Mouse (Mus musculus) kidney, adult 11 months (tissue): Measurements from ENCODE around the gene Bace2.

Experiments
- DNase-seq: peaks from one replicate; pipeline ENCODE4 v3.0.0; 2022

Gene Bace2

DNA sequence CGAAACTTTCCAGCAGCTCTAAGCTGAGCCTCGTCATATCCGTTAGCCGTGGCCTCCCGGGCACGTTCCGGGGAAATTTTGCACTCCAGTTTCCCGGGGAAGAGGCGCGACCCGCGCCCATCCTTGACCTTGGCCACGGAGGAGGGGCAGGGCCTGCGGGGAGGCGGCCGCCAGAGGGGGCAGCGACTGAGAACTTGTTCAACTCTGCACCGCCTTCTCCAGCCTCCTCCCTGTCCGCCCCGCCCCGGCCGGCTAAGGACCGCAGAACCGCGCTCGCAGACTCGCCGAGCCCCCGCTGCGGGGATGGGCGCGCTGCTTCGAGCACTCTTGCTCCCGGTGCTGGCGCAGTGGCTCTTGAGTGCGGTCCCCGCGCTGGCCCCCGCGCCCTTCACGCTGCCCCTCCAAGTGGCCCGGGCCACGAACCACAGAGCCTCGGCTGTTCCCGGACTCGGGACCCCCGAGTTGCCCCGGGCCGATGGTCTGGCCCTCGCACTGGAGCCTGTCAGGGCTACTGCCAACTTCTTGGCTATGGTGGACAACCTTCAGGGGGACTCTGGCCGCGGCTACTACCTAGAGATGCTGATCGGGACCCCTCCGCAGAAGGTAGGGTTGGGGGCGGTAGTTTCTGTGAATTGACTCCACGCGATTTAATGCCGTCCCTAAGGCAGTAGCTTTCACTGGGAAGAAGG lies at the start of gene Bace2:
Bace2 (plus strand) TSS at position 244 of the 689 bp plus-strand sequence.
- DNase-seq = peak; percentile 75

DNA sequence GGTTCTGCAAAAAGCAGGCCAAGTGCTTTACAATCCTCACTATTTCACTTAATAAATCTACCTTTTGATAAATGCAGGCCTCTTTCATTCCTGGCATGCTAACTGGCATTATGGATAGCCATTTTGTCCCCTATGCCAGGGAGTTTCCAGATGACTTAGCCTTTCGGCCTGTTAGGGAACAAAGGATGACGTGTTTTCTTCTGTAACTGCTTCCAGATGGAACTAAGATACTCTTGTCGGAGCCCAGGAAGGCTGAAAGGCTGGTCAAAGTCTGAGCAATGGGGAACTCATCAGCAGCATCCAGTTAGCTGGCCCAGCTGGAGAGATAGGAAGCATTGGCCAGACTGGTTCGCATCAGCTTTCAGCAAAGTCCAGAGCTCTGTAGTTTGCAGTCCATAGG lies 48.9 kb upstream of the Bace2 start:
- DNase-seq = no peak

DNA sequence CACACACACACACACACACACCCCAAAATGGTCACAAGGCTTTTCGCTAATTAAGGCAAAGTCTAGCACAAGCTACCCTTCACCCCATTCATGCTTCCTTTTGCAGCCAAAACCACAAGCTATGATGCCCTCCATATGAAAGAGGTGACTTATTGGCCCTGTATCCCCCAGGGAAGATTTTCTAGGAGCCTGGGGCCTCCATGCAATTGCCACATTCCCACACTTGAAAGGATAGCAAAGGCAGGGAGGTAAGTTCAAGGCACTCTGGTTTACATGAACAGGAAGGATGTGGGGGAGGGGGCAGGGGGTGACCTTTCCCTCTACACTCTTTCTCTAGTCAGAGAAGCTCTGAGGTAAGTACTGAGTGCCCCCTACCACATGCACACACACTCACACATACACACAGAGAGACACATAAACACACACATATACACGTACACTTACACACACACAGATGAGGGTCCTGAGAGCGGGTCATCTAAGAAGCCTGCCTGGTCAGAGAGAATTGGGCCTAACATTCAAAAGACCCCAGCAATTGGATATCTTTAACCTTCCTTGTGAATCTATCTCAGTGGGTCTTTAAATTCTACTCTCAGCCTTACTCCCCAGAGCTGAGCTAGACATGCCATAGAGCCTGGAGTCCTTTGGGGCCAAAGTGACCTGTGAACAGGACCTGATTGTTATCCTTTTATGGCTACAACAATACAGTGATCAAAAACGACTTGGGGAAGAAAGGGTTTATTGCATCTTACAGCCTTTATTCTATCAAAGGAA lies 46.6 kb upstream of the Bace2 start:
- no peak for DNase-seq

DNA sequence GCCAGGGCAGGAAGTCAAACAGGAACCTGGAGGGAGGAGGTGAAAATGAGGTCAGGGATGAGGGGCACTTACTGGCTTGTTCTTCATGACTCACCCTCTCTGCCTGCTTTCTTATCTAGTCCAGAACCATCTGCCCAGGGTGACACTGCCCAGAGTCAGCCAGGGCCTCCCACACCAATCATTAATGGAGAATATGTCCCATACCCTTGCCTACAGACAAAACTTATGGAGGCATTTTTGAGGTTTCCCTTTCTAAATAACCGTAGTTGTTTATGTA lies 46.0 kb upstream of the Bace2 start:
- no peak for DNase-seq

DNA sequence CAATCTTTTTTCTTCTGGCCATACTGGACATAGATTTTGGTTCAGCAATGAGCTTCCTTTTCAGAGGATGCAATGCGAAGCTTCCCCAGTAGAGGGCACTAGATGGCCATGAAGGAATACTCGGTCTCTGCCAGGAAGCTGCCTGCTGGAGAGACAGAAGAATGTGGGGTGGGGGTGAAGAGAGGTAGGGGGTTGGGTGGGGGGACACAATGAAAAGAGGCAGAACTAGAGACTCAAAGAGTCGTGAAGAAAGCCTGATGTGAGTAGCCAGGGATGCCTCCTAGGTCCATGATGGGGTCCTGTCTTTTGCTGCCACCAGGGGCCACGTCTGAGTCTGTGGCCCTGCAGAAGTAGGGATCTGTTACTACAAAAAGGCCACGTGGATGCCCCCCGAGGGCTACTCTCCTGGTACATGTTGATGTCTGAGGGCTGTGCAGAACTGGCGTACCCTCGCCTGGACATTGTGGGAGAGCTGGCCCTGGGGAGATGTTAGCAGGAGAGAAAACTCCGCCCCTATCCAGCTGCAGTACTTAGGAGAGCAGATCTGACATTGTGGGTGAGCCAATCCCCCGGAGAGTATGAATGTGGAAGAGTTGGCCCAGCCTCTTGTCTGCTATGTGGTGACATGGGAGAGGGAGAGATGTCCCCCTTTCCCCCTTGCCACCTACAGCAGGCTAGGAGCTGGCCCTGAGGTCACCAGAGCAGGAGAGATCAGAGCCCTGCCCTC lies 43.4 kb upstream of the Bace2 start:
- peak; percentile 19 for DNase-seq

DNA sequence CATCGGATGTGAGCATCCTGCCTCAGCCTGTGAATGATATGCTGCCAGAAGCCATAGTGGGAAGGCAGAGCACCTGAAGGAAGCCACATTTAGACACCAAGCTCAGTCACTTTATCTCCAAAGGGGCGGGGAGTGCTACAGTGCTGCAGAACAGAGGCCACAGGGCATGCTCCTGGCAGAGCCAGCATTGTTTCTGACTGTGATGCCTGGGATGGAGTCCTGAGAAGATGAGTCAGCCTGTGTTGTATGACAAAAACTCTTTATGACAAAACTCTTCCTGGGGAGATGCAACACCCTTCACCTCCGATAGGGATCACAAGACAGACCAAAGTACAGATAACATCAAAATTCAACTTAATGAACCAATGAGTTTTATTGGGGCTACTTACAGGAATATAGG lies 35.0 kb upstream of the Bace2 start:
- no peak for DNase-seq

DNA sequence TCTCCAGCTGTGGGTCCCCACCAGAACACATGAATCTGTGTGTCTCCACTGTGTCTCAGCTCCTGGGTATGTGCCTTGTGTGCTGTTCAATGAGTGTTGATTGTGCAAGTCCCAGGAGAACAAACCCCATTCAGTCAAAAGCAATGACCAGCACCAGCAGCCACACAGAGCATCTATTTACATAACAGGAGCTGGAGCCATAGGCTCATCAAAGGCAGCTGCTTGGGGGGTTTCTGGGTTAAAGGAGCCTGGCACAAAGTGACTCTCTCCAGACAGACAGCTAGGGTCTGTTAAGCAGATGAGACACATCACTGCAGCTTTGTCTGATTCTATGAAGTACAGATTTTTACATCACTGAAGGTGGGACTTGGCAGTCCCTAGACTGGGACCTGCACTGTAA lies 33.9 kb upstream of the Bace2 start:
- DNase-seq = no peak

DNA sequence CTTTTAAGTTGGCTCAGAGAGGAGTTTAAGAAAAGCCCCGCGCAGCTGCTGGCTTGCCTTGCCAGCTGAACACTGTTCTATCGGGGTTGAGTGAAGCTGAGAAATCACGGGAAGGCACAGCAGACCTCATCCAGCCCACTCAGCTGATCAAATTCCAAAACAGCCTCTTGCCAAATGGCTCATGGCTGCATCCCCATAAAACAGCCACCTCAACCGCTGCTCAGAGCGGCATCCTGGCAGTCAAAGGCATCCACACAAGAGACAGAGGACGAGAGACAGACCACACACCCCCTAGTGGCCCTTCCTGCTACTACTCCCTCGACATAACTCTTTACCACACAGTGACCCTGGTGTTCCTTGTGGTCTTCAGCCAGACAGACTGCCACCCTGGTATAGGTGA lies 30.6 kb upstream of the Bace2 start:
- no peak for DNase-seq

DNA sequence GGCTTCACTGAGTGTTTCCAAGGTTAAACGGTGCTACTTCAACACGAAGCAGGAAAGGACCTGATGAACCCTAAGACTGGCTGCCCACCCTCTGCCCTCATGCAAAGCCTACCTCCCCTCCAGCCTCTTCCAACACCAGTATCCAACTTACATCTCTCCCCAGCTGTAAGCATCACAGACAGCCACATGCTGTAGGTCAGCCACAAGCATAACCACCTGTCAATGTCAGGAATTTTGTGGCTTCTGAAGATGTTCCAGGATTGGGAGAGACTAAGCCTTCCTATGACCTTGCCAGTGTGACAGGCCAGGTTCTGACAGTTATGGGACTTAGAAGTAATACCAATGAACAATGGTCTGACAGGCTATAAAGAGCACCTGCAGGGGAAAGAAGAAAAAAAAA lies 27.9 kb upstream of the Bace2 start:
- DNase-seq = no peak

DNA sequence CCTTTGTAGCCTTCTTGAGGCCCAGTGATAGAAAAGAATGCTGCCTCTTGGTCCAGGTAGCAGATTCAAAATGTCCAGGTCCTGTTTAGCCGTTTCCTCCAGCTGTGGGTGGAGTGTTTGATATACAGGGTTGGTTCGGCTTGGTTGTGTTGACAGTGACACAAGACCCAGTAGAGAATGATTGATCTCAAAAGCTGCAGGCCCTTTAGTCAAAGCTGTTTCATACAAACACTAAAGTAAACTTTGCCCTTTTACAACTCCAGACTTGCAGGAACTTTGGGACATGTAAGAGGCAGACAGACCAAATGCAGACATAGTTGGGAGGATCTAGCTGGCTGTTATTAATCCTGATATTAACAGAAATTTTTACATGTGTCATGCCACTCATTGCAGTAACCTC lies 3.5 kb upstream of the Bace2 start:
- DNase-seq = no peak

DNA sequence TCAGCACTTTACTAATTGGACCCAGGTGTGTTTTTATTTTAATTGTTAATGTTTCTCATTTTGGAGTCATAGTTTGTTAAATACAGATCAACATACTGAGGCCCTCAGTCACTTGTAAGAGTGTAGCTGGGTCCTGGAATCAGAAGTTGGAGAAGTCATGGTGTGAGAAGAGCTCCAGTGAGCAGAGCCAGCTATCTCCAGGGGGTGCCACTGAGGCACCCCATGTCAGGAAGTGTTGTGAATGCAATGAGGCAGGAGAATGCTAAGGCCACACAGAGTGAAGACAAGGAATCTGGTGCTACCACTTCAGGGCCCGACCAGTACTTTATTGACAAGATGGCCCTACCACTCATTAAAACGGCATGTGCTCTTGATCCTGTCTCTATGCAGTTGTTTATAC lies 1.9 kb upstream of the Bace2 start:
- no peak for DNase-seq

DNA sequence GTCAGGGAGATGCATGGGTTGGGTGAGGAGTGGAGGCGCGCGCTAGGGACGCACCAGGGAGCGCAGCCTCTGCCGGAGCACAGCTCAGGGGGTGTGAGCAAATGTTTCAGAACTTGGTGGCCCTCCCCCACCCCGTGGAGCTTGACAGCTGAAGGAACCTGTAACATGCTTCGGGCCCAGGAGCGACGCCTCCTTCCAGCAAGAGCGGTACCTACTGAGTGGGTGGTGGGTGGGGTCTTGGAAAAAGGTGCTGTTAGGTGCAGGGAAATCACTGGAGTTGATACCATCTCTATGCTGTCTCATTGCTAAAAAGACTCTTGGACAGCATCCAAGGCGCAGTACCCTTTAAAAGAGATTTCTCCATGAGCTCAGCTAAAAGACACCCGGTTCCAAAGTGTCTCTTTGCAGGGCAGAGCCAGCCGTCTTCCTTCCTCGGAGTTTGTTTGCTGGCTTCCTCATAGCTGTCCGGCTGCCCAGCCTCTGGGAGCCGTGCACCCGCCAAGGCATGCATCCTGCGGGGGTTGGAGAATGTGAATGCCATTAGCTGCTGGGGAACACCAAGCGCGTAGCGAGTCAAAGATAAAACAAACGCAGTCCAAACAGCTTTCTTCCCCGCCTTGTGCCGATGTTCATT lies 763 bp downstream of the Bace2 start:
- peak; percentile 45 for DNase-seq

DNA sequence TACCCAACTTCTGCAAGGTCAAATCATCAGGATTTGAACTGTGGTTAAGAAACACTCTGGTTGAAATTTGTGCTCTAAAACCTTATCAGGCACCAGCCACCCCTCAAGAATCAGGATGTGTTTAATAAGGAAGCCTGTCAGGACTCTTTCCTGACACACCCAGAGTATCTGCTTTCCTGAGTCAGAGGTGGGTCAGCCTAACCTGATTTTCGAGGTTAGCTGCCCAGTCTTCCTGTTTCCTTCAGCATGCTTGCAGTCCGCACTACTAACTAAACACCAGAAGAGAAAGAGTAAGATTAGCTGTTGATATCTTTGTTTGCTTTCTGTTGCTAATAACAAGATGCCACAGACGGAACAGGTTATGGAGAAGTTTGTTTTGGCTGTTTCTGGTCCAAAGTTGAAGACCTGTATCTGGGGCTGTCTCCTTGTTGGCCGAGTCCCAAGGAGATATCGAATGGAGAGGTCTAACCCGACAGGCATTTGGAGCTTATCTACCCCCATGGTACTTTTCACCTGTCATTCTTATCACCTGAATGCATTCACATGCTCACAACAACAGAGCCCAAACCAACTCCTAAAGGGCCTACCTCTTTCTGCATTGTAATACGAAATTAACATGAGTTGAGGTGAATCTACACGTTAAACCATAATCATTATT lies 5.8 kb downstream of the Bace2 start:
- DNase-seq = no peak

DNA sequence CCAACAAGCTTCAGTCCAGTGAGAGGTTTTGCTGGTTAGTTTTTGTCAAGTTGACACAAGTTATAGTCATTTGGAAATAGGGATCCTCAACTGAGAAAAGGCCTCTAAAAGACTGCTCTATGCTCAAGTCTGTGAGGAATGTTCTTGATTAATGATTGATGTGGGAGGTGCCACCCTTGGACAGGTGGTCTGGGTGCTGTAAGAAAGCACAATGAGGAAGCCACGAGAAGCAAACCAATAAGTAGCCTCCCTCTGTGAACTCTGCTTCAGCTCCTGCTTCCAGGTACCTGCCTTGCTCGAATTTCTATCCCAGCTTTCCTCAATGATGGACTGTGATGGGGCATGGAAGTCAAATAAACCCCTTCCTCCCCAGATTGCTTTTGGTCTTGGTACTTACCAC lies 9.6 kb downstream of the Bace2 start:
- no peak for DNase-seq

DNA sequence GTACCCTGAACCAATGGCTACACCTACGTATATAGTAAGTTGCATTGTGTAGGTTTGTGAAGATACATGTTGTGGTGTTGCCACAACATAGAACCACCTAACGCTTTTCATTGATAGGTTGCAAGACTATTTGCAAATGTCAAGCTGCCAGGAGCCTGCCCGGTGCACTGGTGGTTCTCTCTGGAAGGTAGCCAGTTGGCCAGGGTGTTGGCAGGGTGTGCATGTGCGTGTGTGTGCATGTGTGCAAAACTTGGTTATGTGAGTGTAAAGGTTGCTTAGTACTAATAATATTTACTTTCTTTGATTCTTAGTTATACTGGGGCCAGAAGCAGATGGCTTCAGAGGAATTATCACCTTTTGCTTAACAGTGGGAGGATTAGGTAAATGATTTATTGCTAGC lies 13.7 kb downstream of the Bace2 start:
- no peak for DNase-seq

DNA sequence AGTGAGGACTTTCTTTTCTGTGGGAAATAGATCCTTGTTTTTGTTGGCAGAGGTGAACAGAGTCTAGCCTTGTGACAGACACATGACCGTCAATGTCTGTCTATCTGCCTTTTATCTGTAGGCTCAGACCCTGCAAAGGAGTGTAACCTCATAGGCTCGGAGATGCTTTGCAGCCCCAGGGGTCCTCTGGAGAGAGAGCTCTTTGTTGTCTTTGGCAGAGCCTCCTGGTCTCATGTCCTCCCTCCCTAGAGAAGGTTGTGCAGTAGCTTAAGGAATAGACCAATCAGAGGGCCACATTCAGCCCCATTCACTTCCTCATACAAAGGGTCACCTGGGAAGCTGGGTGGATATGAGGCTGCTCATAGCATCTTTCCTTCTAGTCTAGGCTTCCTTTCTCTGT lies 31.4 kb downstream of the Bace2 start:
- no peak for DNase-seq

DNA sequence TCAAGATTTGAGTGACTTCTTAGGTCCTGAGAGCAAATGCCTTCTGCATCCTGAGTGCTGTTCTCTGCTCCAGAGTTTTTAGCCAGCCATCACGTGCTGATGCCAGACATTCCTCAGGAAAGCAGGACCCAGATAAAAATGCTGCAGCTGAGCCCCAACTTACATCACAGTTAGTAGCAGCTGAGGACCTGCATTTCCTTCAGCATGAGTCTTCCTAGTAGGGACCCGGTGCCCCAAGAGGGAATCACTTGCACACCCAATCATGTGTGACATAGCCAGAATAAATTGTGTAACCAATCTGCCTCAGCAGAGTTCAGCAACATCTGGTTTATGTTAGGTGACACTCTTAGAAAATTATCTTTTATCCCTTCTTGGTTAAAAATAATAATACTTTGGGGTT lies 34.7 kb downstream of the Bace2 start:
- no peak for DNase-seq

DNA sequence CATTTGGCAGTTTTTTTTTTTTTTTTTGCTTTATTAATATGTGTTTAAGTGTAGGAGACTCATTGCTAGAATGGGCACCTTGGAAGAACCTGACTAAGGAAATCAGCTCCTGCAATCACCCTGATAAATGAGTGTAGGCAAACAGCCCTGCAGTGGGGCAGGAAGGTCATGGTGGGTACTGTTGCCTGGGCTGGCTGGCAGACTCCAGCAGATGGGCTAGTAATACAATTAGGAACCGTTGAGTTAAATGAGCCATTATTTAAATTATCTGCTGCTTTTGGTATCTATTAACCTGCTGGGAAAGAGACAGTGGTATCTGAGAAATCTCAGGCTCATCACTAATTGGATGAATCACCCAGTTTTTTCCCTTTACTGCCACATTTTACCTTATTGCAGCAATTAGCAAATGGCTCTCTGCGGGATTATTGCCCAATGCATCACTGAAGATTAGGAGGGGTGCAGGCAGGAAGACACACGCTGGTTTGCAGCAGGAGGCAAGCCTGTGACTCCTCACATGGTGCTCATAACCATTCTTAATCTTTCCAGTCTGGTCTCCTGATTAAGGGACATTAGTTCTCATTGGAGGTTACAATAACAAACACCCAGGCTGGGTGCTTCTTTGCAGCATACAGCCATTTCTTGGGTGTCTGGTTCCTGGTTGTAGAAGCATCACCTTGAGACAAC lies 35.3 kb downstream of the Bace2 start:
- DNase-seq = no peak

DNA sequence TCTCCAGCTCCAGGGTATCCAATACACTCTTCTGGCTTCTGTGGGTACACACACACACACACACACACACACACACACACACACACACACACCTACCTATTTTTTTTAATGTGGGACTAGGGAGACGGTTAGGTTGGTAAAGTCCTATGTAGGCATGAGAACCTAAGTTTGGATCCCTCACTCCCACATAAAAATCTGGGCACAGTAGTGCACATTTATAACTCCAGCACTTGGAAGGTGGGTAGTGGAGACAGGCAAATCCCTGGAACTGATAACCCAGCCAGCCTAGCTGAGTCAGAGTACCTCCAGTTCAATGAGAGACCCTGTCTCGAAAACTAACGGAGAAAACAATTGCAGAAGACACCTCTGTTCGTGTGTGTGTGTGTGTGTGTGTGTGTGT lies 39.9 kb downstream of the Bace2 start:
- no peak for DNase-seq

DNA sequence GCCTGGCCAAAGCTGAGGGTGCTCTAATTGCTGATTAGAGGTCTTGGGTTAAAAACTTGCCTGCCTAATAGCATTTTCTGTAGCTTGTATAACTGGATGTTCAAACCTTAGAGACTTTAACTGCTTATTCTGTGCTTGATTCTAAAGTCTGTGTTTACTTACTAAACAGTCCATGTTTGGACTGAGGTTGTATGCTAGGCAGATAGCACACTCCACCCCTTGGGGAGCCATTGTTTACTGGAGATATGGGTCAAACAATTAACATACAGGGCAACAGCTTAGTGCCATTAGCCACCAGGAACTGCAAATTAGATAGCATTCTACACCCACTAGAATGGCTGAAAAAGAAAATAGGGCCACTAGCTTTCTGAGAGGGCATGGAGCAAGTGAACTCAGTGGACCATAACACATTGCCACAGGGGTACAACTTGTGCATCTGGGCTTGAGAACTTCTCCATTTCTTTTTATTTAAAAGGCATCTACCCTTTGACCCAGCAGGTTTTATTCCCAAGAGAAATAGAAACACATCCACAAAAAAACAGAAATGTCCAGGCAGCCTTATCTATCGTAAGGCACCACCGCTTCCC lies 41.5 kb downstream of the Bace2 start:
- no peak for DNase-seq

DNA sequence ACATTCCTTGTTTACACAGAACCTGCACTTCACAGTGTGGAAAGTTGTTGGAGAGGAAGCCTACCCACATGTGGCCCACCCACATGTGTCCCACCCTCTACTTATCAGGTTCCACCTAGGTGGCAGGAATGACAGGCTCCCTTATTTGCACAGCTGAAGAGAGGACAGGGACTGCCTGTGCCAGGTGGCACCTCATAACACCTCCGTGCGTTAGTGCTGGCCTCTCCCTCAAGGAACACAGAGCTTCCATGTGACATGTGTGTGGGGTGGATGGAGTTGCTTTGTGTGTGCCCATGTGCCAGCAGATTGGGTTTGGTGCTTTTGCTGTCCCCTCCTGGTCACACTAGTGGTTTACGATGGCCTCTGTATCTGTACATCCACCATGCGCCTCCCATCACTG lies 43.4 kb downstream of the Bace2 start:
- no peak for DNase-seq

DNA sequence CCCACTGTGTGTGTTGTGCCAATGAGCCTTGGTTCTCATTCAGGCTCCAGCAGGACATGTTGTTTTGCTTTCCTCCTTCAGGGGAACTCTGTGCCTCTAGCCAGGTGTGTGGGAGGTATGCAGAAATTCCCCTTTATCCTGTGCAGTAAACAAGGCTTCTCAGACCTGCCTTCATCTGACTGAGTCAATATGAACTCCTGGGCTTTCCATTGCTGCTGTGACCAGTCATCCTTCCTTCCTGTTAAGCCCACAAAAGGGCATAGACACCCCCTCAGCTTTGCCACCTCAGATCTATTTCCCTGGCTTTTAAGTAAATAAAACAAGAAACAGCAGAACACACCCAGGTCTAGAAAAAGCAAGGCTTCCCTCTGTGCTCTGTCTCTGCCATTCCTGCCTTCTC lies 45.2 kb downstream of the Bace2 start:
- no peak for DNase-seq
